Mouse (Mus musculus) kidney, adult 2 months (tissue): ENCODE measurements around the gene Gm27021.

Experiments
- CTCF ChIP-seq: fragments of 200-500 bp; conservative IDR thresholded peaks from 2 replicates; pipeline ENCODE4 v1.5.1; 2011; ENCODE audit warnings: low read depth, mild to moderate bottlenecking, control low read depth, low read length, moderate library complexity, mixed read lengths; ENCODE audit not compliant: insufficient read depth, insufficient read length
- POLR2A ChIP-seq: fragments of 200-500 bp; IDR thresholded peaks from one replicate; pipeline ENCODE4 v1.6.1; 2011; ENCODE audit warnings: low read depth, low read length, control low read depth

- TF ChIP-seq CTCF, result no peak
- TF ChIP-seq POLR2A, result no peak
Measured at GRCm38 (mm10) chr8:120709176-120709575, 41.3 kb upstream of the Gm27021 start.
